Mouse (Mus musculus): ENCODE measurements around the gene Lacc1.

Gene Lacc1

DNA sequence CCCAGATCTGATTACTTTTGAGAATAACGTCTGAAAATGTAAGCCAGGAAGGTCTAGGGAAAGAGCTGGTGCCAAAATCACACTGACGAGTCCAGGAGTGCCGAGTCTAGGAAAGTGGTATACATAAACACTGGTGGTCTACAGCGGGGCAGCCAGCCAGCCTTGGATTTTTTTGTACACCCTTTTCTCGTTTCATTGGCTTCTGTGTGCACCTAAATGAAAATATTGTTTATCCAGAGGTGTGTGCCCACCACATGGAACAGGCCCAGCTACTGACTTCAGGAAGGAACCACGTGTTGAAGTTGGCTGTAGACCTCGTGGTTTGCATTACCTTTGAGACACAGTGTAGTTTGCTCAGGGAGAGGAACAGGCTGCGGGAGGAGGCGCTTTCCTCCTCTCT is 57.1 kb downstream of the Lacc1 start:
- DNase-seq (ENCODE audit: low read depth, low spot score), result no peak
